Mouse (Mus musculus) right cerebral cortex, postnatal 14 days (tissue): Measurements from ENCODE around the gene Eif3m.
A peak's percentile ranks its signal among the peaks of the same experiment; 100 is the strongest.
"Not testable (repeated sequence)": the region's sequence is repeated elsewhere in the genome, so short reads cannot be mapped to it uniquely, and the experiment has no call there.

Experiments
- DNase-seq: peaks from one replicate; pipeline ENCODE4 v3.0.0; 2022

Gene Eif3m

GRCm38 (mm10) chr2:105016967-105017287, at the start of gene Eif3m:
Gene Eif3m, minus strand, starts transcription at chr2:105017080.
- peak; percentile 95 for DNase-seq

DNA sequence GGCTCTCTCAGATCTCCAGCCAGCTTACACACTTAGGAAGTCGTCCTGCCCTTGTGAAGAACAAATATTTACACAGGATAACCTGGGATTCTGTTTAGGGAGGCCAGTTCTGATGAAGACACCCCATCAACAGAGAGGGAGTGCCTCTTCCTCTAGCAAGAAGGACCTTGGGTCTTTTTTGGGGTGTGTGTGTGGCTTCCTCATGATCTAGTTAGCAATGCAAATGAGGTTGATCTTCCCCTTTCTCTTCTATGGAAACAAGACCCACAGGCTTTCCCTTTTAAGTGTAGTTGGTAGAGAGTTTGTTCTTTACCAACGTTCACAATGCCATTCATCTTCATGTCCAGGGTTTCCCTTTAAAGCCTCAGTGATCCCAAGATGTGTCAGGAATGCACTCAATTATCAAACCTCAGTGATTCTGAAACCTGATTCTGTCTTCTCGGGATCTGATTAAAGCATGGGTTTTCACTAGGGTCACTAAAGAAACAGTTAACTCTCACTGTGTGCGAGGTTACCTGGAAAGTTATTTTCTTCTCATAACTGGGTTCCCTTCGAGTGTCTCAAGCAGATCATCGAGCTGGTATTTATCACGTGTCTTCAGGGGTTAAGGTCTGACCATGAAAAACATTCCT, 46.0 kb upstream of the Eif3m start:
- DNase-seq: no peak

GRCm38 (mm10) chr2:105058577-105059116, 41.8 kb upstream of the Eif3m start:
- DNase-seq: peak; percentile 18

GRCm38 (mm10) chr2:105055529-105055928, 38.6 kb upstream of the Eif3m start:
- no peak for DNase-seq

DNA sequence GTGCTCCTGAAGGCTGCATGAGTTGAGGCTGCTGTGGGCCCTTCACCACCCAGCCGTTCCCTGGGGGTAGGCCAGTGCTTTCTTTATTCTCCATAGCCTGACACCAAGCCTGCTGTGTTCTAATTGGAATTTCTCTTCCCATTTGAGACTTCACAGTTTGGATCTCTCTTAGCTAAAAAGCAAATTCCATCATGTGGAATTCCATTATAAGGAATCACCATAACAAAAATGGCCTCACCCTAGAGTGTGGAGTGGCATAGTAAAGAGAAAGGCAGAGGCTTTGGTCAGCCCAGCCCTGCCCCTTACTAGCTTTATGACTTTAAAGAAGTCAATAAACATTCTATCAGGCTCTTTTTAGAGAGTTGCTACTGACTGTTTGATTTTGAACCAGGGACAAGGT, 31.4 kb upstream of the Eif3m start:
- DNase-seq: no peak

- DNase-seq: no peak
These were observed 26.3 kb upstream of the Eif3m start for GRCm38 (mm10) chr2:105043152-105043551.

DNA sequence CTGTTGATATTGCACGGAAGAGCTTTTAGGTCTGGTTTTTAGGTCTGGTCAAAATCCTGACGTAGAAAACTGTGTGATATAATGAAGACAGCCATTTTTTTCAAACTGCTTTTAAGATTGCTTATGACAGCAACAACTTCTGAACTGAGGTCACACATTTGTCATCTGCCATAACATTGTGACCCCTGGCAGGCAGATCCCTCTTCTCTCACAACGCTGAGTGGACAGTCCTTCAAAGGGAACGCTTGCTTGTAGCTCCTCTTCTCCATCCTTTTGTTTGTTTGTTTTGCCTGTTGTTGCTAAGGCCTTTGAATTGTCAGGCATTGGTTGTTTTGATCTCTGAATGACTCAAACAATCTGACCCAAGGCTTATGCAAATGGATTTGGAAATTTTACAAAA, 24.0 kb upstream of the Eif3m start:
- no peak for DNase-seq

DNA sequence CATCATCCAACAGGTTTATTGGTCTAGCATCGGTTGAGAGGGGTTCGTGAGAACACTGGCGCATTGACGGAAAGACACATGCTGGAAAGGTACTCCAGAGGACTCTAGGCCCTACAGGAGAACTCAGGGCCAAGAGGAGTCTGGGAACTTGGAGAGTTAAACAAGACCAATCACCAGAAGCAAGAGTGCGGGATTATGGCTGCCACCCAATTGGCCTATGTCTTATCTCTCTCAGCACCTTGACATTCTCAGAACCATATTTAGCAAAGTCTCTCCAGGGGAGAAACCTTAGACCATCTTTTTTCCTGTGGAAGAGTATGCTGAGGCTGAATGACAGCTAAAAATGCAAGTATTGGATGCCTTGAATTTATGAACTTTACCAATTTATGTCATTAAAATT, 22.0 kb upstream of the Eif3m start:
- DNase-seq: no peak

- DNase-seq: no peak
These were observed 21.2 kb upstream of the Eif3m start for GRCm38 (mm10) chr2:105037956-105038569.

DNA sequence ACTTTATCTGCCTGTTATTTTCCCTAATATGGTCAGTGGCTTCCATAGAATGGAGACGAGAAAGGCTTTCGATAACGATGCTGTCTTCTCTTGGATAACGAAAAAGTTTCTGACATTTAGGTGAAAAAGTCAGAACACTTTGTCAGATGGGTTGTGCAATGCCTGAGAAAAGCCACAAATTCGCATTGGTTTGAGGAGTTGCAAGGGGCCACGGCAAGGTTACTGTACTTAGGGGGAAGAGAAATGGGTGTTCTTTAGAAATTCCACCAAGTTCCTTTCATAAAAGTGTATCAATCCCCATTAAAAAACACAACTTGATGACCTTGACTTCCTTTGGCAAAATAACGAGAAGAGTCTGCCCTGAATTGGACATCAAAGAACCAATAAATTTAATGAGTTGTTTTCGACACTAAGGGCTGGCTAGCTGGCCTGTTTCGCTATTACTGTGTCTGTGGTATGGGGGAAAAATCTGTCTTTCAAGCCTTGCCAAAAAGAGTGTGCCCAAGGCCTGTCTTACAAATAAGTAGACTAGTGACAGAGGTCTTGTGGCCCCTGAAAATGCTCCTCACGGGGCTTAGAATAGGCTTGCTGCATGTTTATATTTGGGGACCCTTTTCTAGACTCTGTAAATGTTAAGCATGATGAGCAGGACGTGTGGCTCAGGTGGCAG, 19.7 kb upstream of the Eif3m start:
- DNase-seq: no peak

DNA sequence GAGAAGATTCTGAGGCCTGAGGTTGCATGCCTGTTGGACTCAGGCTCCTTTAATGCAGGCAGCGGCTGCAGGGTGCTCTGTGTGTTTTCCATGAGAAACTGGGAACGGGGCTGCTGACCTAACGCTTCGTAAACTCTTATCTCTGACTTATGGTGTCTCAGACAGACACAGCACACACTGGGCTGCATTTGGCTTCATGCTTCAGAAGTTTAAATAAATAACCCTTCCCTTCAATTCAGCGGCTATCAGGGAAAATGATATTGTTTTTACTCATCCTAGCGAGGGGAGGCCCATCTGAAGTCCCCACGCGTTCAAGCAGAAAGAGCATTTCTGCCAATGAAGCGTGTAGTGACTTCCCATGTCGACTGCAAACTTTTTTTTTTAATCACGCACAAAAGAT, 19.1 kb upstream of the Eif3m start:
- DNase-seq: no peak

GRCm38 (mm10) chr2:105034084-105034483, 17.2 kb upstream of the Eif3m start:
- no peak for DNase-seq

GRCm38 (mm10) chr2:105030505-105030904, 13.6 kb upstream of the Eif3m start:
- no peak for DNase-seq

DNA sequence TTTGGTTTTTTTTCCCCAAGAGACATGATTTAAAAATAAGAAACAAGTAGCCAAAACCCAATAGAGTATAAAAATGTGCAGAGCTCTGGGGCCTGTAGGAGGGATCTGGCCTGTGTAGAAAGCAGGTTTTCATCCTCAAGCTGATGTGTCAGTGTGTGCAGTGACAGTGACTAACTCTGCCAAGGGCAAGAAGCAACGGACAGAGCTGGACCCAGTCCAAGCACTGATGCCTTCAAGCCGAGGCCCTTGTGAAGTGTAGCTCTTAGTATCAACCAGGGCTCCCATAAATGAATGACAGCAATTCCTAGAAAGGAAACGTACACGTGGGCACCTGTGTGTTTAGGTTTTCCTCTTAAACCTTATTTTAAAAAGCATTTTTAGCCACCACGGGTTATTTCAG, 11.9 kb upstream of the Eif3m start:
- DNase-seq: no peak

GRCm38 (mm10) chr2:105026950-105027695, 10.2 kb upstream of the Eif3m start:
- no peak for DNase-seq

- DNase-seq: not testable (repeated sequence)
These were observed 8.7 kb upstream of the Eif3m start for GRCm38 (mm10) chr2:105025610-105026009.

- DNase-seq: no peak
These were observed 6.9 kb upstream of the Eif3m start for GRCm38 (mm10) chr2:105023815-105024214.

GRCm38 (mm10) chr2:105023031-105023615, 6.2 kb upstream of the Eif3m start:
- DNase-seq: no peak

GRCm38 (mm10) chr2:105021836-105022235, 5.0 kb upstream of the Eif3m start:
- no peak for DNase-seq

DNA sequence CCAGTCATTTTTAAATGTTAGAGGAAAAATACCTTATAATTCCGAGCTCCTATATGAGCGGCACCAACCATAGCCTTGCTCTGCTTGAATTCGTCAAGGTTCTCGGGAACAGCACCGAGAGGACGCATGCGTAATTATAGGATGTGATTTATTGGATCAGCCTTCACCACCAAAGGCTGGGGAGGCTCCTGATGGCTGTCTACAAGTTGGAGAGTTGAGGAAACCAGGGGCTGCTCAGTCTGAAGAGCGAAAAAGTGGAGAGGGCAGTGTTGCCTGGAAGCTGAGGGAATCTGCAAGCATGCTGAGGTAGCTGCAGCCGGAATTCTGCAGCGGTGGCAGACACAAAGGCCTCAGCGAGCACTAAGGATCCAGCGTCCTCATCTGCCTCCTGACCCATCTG, 4.4 kb upstream of the Eif3m start:
- no peak for DNase-seq

DNA sequence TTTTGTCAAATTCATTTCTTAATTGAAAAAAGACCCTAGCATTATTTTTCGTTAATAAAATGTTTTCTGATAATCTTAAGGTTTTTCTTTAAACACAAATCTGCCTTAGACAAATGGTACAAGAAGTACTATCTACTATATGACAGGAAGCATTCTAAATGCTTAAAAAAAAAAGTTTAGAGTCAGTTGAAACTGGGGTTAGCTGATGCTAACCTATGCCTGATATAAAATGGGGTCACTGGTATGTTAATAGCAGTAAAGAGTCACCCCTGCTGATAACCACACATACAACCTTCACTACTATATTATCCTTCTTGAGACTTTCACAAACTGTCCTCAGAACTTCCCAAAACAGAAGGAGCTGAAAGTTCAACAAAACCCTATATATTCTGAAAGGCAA, 2.6 kb upstream of the Eif3m start:
- DNase-seq: no peak

DNA sequence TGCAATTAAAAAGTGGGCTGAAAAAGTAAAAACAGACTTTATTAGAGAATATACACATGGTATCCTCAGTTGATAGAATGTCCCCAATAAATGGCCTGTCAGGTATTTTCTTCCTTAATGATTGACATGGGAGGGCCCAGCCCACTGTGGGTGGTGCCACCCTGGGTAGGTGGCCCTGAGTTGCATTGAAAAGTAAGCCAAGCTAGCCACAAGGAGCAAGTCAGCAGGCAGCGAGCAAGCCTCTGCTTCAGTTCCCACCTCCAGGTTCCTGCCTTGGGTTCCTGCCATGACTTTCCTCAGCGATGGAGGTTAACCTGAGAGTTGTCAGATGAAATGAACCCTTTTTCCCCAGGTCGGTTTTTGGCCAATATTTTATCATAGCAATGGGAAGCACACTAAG, 922 bp upstream of the Eif3m start:
- no peak for DNase-seq
